Mouse (Mus musculus) inflammation-experienced regulatory T-cells, adult 6 months (primary cell): ENCODE data around the gene Vti1b. TPM values are rescaled to one million over a fixed set of nuclear protein-coding genes. Genes with fewer than 3 reads are reported as not detected.

ENCODE experiments used
- ATAC-seq: one replicate; pipeline ENCODE4 v1.8.0; 2017
- polyA plus RNA-seq, 3 experiments: library from polyadenylated mRNA; unstranded; fragments of 100-300 nt; shearing (Covaris generic); gene quantifications; one replicate each; pipeline ENCODE4 v1.2.1; 2017

Gene Vti1b
- polyA plus RNA-seq, 3 experiments from 2014 or later: 47.1 to 75.0 (median 63.3) TPM

DNA sequence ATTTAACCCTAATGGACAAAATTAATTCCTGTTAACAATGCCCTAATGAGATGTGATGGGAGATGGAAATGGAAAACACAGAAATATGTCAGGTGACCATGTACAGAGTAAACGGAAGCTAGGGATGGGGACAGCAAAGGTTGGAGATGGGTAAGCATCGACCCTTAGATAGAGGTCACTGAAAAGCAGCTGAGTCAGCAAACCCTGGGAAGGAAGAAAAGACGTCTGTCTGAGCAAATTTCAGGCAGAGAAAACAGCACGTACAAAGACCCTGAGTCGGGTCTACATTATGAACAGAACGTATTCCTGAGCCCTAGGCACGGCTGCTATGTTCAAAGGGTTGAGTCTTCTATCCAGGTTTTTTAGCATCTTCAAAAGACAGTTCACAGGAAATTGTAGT is 35.5 kb downstream of the Vti1b start:
- ATAC-seq: no peak

DNA sequence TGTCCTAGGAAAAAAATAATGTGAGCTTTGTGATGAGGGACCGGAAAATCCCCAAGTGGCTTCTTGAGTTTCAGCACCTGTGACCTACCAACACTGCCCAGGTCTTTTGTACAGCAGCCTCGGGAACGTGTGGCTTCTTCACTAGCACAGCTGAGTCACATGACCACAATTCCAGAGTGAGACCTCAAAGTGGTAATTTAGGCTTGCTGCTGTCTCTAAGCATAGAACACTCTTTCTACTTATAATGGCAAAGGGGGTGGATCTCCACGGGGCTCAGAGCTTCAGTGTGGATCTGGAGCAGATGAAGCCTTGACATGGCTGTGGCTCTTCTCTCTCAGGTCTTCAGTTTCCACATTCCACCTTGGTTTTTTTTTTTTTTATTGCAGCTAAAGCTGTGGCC is 37.4 kb downstream of the Vti1b start:
- no peak for ATAC-seq

DNA sequence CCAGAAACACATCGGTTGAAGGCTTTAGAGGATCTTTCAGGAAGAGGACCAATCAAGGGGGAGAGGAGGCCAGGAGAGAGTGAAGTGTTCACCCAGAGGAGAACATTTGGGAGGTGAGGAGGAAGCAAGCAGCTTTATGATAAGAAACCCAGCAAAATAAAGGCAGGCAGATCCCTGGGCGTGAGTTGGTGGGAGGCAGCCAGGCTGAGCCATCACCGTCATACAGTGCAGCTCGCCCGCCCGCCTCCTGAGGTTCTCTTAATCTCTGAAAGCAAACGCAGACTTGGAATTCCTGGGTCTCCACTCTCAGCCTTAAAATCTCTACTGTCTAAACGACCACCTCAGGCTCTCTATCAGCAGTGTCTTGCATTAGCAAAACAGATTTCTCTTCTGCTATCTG is 37.8 kb downstream of the Vti1b start:
- no peak for ATAC-seq

DNA sequence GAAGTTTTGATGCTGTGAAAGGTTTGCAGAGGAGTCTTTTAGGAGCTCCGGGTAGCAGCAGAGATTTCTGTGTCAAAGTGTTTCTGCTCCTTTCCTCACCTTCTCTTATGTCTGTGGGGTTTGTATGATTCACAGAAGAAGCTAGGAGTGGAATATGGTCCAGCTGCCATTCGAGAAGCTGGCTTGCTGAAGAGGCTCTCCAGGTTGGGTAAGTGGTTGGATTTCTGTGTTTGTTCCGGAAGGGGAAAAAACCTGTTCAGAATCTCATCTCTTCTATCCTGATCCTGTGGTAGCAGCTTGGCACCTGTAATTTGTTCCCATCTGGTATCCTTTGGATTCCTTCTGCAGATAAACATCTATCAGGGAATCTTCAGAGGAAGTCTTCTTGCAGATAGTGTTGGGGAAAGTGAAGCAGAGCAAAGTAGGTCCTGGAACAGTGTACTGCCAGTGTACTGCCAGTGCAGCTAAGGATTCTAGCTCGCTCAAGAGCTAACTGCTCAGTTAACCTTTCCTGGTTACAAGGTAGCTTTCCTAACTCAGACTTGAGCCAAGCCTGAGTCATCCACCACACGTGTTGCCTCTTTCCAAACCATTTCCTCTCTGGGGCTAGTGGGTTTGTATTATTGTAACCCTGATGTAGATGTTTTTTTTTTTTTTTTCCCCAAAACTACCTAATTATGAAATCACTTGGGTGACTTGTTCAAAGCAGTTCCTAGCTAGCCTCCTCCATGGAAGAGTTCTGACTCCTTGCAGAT is 40.6 kb downstream of the Vti1b start:
- no peak for ATAC-seq

DNA sequence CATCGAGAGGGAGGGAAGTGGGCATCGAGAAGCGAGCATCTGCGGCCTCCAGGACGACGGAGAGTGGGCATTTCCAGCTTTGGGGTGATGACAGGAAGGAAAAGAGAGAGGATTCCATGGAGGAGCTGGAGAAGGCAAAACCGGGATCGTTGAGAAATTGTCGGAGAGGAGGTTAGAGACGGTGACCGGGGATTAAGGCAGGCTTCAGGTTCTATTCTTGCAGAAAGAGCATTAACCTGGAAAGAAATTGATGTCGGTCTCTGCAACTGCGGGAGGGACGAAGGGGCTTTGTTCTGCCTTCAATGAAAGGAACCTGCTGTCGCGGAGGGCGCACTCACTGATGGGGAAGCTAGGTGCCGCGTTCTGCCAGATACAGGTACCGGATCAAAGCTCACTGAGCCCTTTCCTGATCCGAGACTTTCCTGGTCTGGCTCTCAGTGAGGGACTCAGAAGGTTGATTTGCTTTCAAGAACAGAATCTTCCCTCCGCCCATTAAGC is 41.2 kb downstream of the Vti1b start:
- no peak for ATAC-seq

DNA sequence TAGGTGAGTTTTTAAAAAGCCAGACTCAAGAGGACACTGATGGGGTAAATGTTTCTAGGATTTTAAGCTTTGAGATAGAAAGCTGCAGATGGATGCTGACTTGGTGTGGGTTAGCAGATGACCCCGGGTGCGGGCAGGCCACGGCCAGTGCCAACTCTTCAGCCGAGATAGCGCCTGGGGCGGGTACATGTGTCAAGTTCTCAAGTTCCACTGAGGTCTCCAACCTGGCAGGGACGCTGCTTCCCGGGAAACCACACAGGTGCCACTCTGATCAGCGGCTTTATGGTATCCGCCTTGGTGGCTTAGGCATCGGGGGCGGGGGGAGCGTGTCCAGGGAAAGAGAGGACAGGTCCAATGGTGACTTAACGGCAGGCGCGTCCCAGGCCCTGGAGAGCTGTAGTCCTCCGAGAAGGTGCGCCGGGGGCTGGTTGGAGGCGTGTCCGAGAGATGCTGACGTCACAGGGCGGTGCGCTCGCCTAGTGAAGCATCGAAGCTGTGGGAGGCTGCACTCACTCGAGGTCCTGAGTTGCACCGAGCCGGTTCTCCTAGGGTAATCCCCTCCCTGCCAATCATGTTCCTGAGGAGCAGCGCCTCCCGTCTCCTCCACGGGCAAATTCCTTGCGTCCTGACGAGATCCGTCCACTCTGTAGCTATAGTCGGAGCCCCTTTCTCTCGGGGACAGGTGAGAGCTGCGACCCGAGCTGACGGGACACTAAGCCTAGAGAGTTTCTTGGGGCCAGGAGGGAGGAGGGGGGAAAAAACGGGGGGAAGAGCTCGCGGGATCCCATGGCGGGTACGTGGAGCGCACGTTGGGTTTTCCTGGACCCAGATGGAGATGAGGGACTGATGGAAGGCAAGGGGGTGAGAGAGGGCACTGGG is 41.9 kb downstream of the Vti1b start, which contains the start of gene Arg2:
Gene Arg2, plus strand, starts transcription at position 479 of the 879 bp plus-strand sequence.
- ATAC-seq: peak; percentile 99

DNA sequence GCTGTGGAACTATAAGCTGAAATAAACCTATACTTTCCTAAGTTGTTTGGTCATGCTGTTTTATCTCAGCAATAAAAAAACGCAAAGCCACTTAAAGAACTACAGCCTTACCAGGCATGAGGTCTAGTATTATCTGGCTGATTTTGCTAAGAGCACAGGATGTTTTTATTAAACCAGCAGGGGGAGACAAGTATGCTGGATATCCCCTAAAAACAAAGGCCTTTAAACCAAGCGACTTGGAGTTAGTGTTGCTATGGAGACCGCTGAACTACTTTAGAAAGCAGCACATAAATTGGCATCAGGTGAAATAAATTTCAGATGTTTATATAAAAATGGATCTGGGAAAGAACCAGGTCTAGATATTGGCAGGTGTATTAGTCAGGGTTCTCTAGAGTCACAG is 49.6 kb downstream of the Vti1b start:
- no peak for ATAC-seq

DNA sequence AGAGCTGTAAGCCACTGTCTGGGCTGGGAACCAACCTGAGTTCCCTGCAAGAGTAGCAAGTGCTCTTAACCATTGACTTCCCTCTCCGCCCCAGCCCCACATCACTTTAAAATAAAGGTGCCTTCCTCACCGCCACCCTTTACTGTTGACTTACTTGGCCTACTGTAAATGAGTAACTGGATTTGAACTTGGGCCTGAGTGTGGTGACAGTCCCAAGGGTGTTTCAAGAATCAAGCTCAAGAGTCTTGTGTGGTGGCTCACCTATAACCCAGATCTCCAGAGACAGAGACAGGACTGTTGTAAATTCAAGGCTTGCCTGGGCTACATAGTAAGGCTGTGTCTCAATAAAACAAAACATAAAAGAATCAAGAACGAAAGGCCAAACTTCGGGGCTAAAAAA is 53.5 kb downstream of the Vti1b start:
- no peak for ATAC-seq

Other genes with a start within 250 kb of the Vti1b start
- gene Tmem229b, start 165.0 kb downstream of the Vti1b start, polyA plus RNA-seq: 10 to 100 TPM; 29.6 to 43.9 (median 34.4) TPM
- gene Plekhh1, start 143.5 kb downstream of the Vti1b start, polyA plus RNA-seq: under 1 TPM; 0.07 to 0.14 (median 0.09) TPM
- 10 to 100 TPM; 24.0 to 33.4 (median 31.1) TPM for gene Pigh, start 83.0 kb downstream of the Vti1b start, polyA plus RNA-seq
- gene Arg2, start 41.9 kb downstream of the Vti1b start, polyA plus RNA-seq: under 1 TPM in 1 of 3 experiments, not detected in 2; 0.26 TPM
- 10 to 100 TPM; 16.9 to 22.4 (median 18.0) TPM for gene Rdh11, start 19.6 kb upstream of the Vti1b start, polyA plus RNA-seq
- 10 to 100 TPM; 12.7 to 13.8 (median 13.2) TPM for gene Rdh12, start 36.2 kb upstream of the Vti1b start, polyA plus RNA-seq
- 10 to 100 TPM; 12.6 to 36.8 (median 30.5) TPM for gene Zfyve26, start 123.6 kb upstream of the Vti1b start, polyA plus RNA-seq
- 1 to 10 TPM; 1.2 to 4.0 (median 3.4) TPM for gene Rad51b, start 124.6 kb upstream of the Vti1b start, polyA plus RNA-seq